9 mouse cellular contexts compared by ENCODE assay signal in the genomic region with DNA sequence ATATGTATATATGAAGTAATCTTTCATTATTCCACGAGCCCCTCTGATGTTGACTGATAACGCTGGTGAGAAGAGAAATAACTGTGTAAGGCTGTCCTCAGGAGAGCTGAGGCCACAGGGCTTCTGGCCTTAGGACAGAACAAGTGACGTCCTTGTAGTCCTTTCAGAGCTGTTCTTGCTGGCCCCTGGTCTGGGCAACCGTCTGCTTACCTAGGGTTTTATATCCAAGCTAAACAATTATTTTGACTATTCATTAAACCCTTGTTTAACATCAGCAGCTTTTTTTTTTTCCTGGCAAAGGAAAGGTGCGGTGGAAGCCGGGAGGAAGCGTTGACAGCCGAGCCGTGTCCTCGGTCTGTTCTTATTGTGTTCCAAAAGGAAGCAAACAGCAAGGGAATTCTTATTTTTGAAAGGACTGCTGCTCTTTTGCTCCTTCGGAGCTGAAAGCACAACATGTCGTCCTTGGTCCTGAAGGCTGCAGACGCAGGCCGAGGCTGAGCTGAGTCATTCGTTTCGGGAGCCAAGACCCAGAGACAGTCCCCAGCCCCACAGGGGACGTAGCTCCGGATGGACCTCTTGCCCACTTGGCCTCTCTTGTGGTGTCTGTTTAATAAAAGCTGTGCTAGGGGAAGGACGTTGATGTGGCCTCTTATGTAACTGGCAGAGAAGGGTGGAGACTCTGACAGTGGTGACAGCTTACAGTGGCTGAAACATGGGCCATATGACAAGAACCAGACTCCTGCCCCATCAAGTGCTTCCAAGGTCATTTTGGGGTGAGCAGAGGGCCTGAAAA.
A peak's percentile ranks its signal among the peaks of the same experiment; 100 is the strongest.
DNase-seq lines count a peak whose midpoint lies in the region; ATAC-seq and TF ChIP-seq lines count a peak whose summit lies in the region.
"Had no signal": no experiment of that assay in that cellular context is flagged by ENCODE, and none has a peak within 500 bp of the region (broad histone marks: within the 10 kb centered on the region; RNA-seq: fewer than 3 reads in every experiment).

No protein-coding gene starts in this region.

- H3K27me3 ChIP-seq in liver, adult 2 months (ENCODE audit: control insufficient read depth, insufficient read depth, low read length) = no peaks in the 10 kb centered on the region
- no peaks in the 10 kb centered on the region for H3K27me3 ChIP-seq in liver, embryonic 12.5 days (replicated peaks)
- H3K27me3 ChIP-seq in intestine, embryonic 15.5 days (replicated peaks) = no peaks in the 10 kb centered on the region
- H3K27me3 ChIP-seq: liver, embryonic 13.5 days had no signal

- peak overlapping the region; percentile 6; the same call in 1 of the 2 replicates for H3K9ac ChIP-seq in liver, adult 2 months (ENCODE audit: low read depth, low read length)
- H3K9ac ChIP-seq in liver, embryonic 12.5 days = no peak overlapping the region
- no peak overlapping the region for H3K9ac ChIP-seq in intestine, embryonic 15.5 days
- H3K9ac ChIP-seq: liver, embryonic 13.5 days had no signal

- TF ChIP-seq CTCF in liver, adult 2 months (IDR thresholded peaks at IDR 0.05; ENCODE audit: low read depth, low read length) = no peak

- peak; percentile 90 for DNase-seq in liver, adult 2 months (ENCODE audit: extremely low read depth, low read depth, low spot score)
- DNase-seq in gastrocnemius, adult 18-20 months (ENCODE audit: low spot score) = peak; percentile 69
- DNase-seq in lung, postnatal 25 days (ENCODE audit: low spot score) = peak; percentile 87
- DNase-seq in frontal cortex, adult 2 months (ENCODE audit: extremely low spot score in 1 of 2, low spot score in 1 of 2) = no peak
- DNase-seq: liver, embryonic 13.5 days had no signal

- 48% methylated on average over 19 of the region's 19 CpGs for whole genome bisulfite sequencing in liver, adult 2 months
- WGBS in liver, embryonic 12.5 days (ENCODE audit: insufficient replicate concordance) = 65% methylated on average over 19 of the region's 19 CpGs
- WGBS in intestine, embryonic 15.5 days = 41% methylated on average over 19 of the region's 19 CpGs

- H3K36me3 ChIP-seq in liver, adult 2 months (ENCODE audit: control insufficient read depth, insufficient read depth, low read length) = no peaks in the 10 kb centered on the region
- no peaks in the 10 kb centered on the region for H3K36me3 ChIP-seq in liver, embryonic 12.5 days
- no peaks in the 10 kb centered on the region for H3K36me3 ChIP-seq in intestine, embryonic 15.5 days
- H3K36me3 ChIP-seq: liver, embryonic 13.5 days had no signal

- TF ChIP-seq POLR2A in liver, adult 2 months (IDR thresholded peaks at IDR 0.05; ENCODE audit: extremely low read depth, insufficient read depth, low read length) = no peak

- H3K4me2 ChIP-seq in liver, embryonic 12.5 days = no peak overlapping the region
- H3K4me2 ChIP-seq in intestine, embryonic 15.5 days (replicated peaks) = no peak overlapping the region
- H3K4me2 ChIP-seq: liver, embryonic 13.5 days had no signal

- peak overlapping the region; percentile 59 for H3K27ac ChIP-seq in liver, adult 2 months (replicated peaks; ENCODE audit: insufficient read depth, low read depth, low read length)
- H3K27ac ChIP-seq in liver, embryonic 12.5 days = no peak overlapping the region
- H3K27ac ChIP-seq in intestine, embryonic 15.5 days = no peak overlapping the region
- H3K27ac ChIP-seq: liver, embryonic 13.5 days had no signal

- no peak overlapping the region for H3K4me3 ChIP-seq in liver, adult 2 months (ENCODE audit: insufficient read depth, low read depth, low read length)
- H3K4me3 ChIP-seq in liver, embryonic 12.5 days = no peak overlapping the region
- H3K4me3 ChIP-seq in intestine, embryonic 15.5 days (replicated peaks) = no peak overlapping the region
- H3K4me3 ChIP-seq: liver, embryonic 13.5 days had no signal

- no peak for ATAC-seq in liver, embryonic 12.5 days
- ATAC-seq in intestine, embryonic 15.5 days = peak; percentile 59; the same call in 1 of the 2 replicates
- ATAC-seq in CD4-positive, CD25-positive, alpha-beta regulatory T cell, adult 4 months = no peak
- no peak for ATAC-seq in megakaryocyte progenitor cell, adult 5-6 weeks (replicated peaks; ENCODE audit: poor library complexity)

- no peaks in the 10 kb centered on the region for H3K79me2 ChIP-seq in liver, adult 2 months (ENCODE audit: control insufficient read depth, insufficient read depth, low read length)

- no peaks in the 10 kb centered on the region for H3K9me3 ChIP-seq in liver, embryonic 12.5 days (replicated peaks)
- H3K9me3 ChIP-seq in intestine, embryonic 15.5 days = no peaks in the 10 kb centered on the region
- H3K9me3 ChIP-seq: liver, embryonic 13.5 days had no signal

- peaks cover 18% of the 10 kb centered on the region for H3K4me1 ChIP-seq in liver, adult 2 months (ENCODE audit: control insufficient read depth, insufficient read depth, low read length)
- no peaks in the 10 kb centered on the region for H3K4me1 ChIP-seq in liver, embryonic 12.5 days
- 0 out of 2 replicates have a peak, but pooled peaks cover 3% of the 10 kb centered on the region for H3K4me1 ChIP-seq in intestine, embryonic 15.5 days (replicated peaks)
- H3K4me1 ChIP-seq: liver, embryonic 13.5 days had no signal

Comparison
In these comparisons a context has a peak if more than half of its experiments do, and no peak if none do; other contexts are left out.
1. DNase-seq: peak in liver, adult 2 months (single experiment), gastrocnemius, adult 18-20 months (single experiment) and lung, postnatal 25 days (single experiment); none in frontal cortex, adult 2 months (0 of 2).